Mouse (Mus musculus): ENCODE measurements at regions not wholly inside any gene's neighbourhood (a gene's known extent, or its start where the extent isn't known, plus 50 kb on each side); places are given as distances from the start of the nearest gene placed in this dataset.
A peak's percentile ranks its signal among the peaks of the same experiment; 100 is the strongest.

- no peak for TF ChIP-seq POLR2A (IDR thresholded peaks at IDR 0.05; ENCODE audit: borderline replicate concordance, insufficient read depth, low read length)
- peak; percentile 49 for TF ChIP-seq CTCF (IDR thresholded peaks at IDR 0.05; ENCODE audit: borderline replicate concordance, insufficient read depth, low read depth, low read length)
Measured at GRCm38 (mm10) chr6:127324984-127325383, 121.7 kb upstream of the Parp11 start.
